Mouse (Mus musculus): Measurements from ENCODE around the gene Fam243. TPM values are rescaled to one million over a fixed set of nuclear protein-coding genes. Genes with fewer than 3 reads are reported as not detected.

The Fam243 gene
- polyA plus RNA-seq, 1 experiment, result not detected

- no peak for TF ChIP-seq GATA1 (IDR thresholded peaks at IDR 0.05; ENCODE audit: low read length)
Measured at GRCm38 (mm10) chr16:92334600-92334999, 13.4 kb upstream of the Fam243 start.

- no peak for TF ChIP-seq GATA1 (IDR thresholded peaks at IDR 0.05; ENCODE audit: low read length)
Measured at GRCm38 (mm10) chr16:92330966-92331365, 9.7 kb upstream of the Fam243 start.

DNA sequence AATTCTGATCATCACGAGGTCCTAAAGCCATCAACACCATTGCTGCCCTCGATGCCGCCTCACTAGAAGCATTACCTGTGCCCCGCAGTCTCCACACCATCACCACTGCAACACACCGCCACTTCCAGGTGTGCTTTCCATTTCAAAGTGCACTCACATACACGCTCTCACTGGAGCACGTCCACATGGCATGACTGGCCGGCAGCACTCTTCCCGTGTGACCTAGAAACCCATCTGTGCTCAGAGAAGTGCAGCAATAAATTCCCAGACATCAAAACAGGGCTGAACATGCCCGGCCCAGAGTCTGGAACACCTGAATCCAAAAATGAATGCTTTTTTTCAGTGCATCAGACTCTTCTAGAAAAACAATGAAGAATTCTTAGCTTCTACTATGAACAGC, 6.7 kb upstream of the Fam243 start:
- no peak for TF ChIP-seq GATA1 (IDR thresholded peaks at IDR 0.05; ENCODE audit: low read length)

DNA sequence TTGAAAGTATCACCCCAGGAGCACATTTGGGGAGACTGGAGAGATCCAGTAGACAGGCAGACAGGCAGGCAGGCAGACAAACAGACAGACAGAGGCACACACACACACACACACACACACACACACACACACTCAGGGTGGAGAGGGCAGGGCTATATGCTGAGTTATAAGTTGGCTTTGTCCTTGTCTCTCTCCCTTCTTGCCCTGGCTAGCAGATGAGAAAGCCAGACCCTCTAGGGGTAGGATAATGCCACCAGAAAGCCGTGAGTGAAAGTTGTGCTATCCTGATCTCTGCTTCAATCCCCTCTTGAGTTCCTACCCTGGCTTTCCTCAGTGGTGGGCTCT, 3.8 kb upstream of the Fam243 start:
- no peak for TF ChIP-seq GATA1 (IDR thresholded peaks at IDR 0.05; ENCODE audit: low read length)

- TF ChIP-seq GATA1 (IDR thresholded peaks at IDR 0.05; ENCODE audit: low read length), result no peak
Measured at GRCm38 (mm10) chr16:92324309-92325061, 3.2 kb upstream of the Fam243 start.

GRCm38 (mm10) chr16:92320361-92320760, 880 bp downstream of the Fam243 start:
- no peak for TF ChIP-seq GATA1 (IDR thresholded peaks at IDR 0.05; ENCODE audit: low read length)

GRCm38 (mm10) chr16:92319353-92320109, 1.7 kb downstream of the Fam243 start:
- TF ChIP-seq GATA1 (IDR thresholded peaks at IDR 0.05; ENCODE audit: low read length), result no peak

GRCm38 (mm10) chr16:92316049-92316738, 5.0 kb downstream of the Fam243 start:
- no peak for TF ChIP-seq GATA1 (IDR thresholded peaks at IDR 0.05; ENCODE audit: low read length)

- no peak for TF ChIP-seq GATA1 (IDR thresholded peaks at IDR 0.05; ENCODE audit: low read length)
Measured at GRCm38 (mm10) chr16:92313953-92314741, 7.1 kb downstream of the Fam243 start.

DNA sequence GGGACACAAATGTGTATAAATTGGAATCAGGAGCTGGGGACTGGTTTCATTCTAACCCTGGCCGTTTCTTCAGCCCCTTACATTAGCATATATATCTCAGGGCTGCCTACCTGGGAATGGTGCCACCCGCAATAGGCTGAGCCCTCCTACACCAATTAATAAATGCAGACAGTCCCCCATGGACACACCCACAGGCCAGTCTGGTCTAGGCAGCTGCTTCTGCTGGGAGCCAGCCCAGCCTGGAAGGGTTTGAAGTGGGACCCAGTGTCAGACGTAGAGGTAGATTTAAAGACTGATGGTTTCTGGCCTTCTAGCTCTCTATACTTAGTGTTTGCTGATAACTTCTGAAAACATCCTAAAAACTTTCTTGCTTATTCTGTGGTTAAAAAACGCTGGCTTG, 12.1 kb downstream of the Fam243 start:
- TF ChIP-seq GATA1 (IDR thresholded peaks at IDR 0.05; ENCODE audit: low read length), result no peak

- TF ChIP-seq GATA1 (IDR thresholded peaks at IDR 0.05; ENCODE audit: low read length), result no peak
Measured at GRCm38 (mm10) chr16:92307947-92308346, 13.3 kb downstream of the Fam243 start.

- TF ChIP-seq GATA1 (IDR thresholded peaks at IDR 0.05; ENCODE audit: low read length), result no peak
Measured at GRCm38 (mm10) chr16:92305519-92305918, 15.7 kb downstream of the Fam243 start.

- TF ChIP-seq GATA1 (IDR thresholded peaks at IDR 0.05; ENCODE audit: low read length), result no peak
Measured at GRCm38 (mm10) chr16:92302506-92302905, 18.7 kb downstream of the Fam243 start.

DNA sequence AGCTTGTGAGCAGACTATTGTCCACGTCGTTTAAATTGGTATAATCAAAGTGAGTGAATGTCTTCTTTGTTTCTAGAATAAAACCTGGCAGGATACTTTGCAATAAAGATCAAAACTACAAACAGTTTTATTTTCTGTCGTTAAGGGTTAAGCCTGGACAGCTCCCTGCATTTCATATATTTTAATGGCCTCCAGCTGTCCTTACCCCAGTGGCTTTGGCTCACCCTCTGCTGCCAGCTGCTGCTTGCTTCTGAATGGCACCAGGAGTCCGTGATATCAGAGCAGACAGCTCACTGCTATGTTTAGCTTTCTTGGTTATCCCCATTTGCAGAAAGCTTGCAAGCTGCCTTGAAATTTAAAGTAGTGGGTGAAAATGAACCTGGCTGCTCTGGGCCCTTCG, 19.3 kb downstream of the Fam243 start:
- TF ChIP-seq GATA1 (IDR thresholded peaks at IDR 0.05; ENCODE audit: low read length), result no peak

- TF ChIP-seq GATA1 (IDR thresholded peaks at IDR 0.05; ENCODE audit: low read length), result no peak
Measured at GRCm38 (mm10) chr16:92301412-92301806, 19.8 kb downstream of the Fam243 start.
